Mouse (Mus musculus) embryonic facial prominence, embryonic 12.5 days (tissue): ENCODE results near the gene Asb10. TPM values are rescaled to one million over a fixed set of nuclear protein-coding genes. Genes with fewer than 3 reads are reported as not detected.

ENCODE experiments used
- ATAC-seq: fragments of 200-750 bp; cut with Nextera tagmentation; 2 replicates; pipeline ENCODE4 v1.8.0; 2017; ENCODE audit not compliant: insufficient number of reproducible peaks, insufficient read depth, low FRiP score, low TSS enrichment
- H3K27ac ChIP-seq: fragments of 300-500 bp; sonication (generic); 2 replicates; pipeline ENCODE4 v1.5.1; 2016; ENCODE audit warnings: mild to moderate bottlenecking
- H3K27me3 ChIP-seq: fragments of 300-500 bp; sonication (generic); 2 replicates; pipeline ENCODE4 v1.6.1; 2016; ENCODE audit warnings: mild to moderate bottlenecking, moderate library complexity
- H3K36me3 ChIP-seq: fragments of 300-500 bp; sonication (generic); 2 replicates; pipeline ENCODE4 v1.6.1; 2016; ENCODE audit warnings: mild to moderate bottlenecking
- H3K4me1 ChIP-seq: fragments of 300-500 bp; sonication (generic); 2 replicates; pipeline ENCODE4 v1.6.1; 2016
- H3K4me2 ChIP-seq: fragments of 300-500 bp; sonication (generic); replicated peaks from 2 replicates; pipeline ENCODE4 v1.6.1; 2016; ENCODE audit warnings: mild to moderate bottlenecking, moderate library complexity
- H3K4me3 ChIP-seq: fragments of 300-500 bp; sonication (generic); 2 replicates; pipeline ENCODE4 v1.5.1; 2016; ENCODE audit warnings: mild to moderate bottlenecking
- H3K9ac ChIP-seq: fragments of 300-500 bp; sonication (generic); 2 replicates; pipeline ENCODE4 v1.6.1; 2016; ENCODE audit warnings: mild to moderate bottlenecking, moderate library complexity
- H3K9me3 ChIP-seq: fragments of 300-500 bp; sonication (generic); 2 replicates; pipeline ENCODE4 v1.6.1; 2016; ENCODE audit warnings: mild to moderate bottlenecking, moderate library complexity
- WGBS: fragments of 180-500 bp; shearing (Covaris S2); methylation state at CpG from one replicate; pipeline ENCODE4 v1.1.7; 2016; 5-methylcytosine and 5-hydroxymethylcytosine counted together
- polyA plus RNA-seq: library from polyadenylated mRNA; unstranded; fragments of >200 nt; fragmentation: Nextera tagmentation; extraction: Ambion mirVana; gene quantifications from 2 replicates; pipeline ENCODE4 v1.2.1, GENCODE M21; 2016

Asb10 gene
- polyA plus RNA-seq, 1 experiment from 2014 or later, result 1.1 TPM

GRCm38 (mm10) chr5:24508406-24508805, 32.4 kb downstream of the Asb10 start:
- ATAC-seq, result no peak
- no peak overlapping the region for H3K27ac ChIP-seq
- H3K9ac ChIP-seq, result no peak overlapping the region
- peaks cover 12% of the 10 kb centered on the region for H3K4me1 ChIP-seq
- H3K4me2 ChIP-seq, result no peak overlapping the region
- H3K27me3 ChIP-seq, result peaks cover 28% of the 10 kb centered on the region
- no peak overlapping the region for H3K4me3 ChIP-seq
- 0 out of 2 replicates have a peak, but pooled peaks cover 2% of the 10 kb centered on the region for H3K9me3 ChIP-seq
- 91% methylated on average over 7 of the region's 7 CpGs for WGBS
- no peaks in the 10 kb centered on the region for H3K36me3 ChIP-seq

GRCm38 (mm10) chr5:24505513-24505912, 35.3 kb downstream of the Asb10 start:
- 44% methylated on average over 2 of the region's 2 CpGs for WGBS
- no peak overlapping the region for H3K9ac ChIP-seq
- peaks cover 12% of the 10 kb centered on the region for H3K4me1 ChIP-seq
- H3K27ac ChIP-seq, result no peak overlapping the region
- 0 out of 2 replicates have a peak, but pooled peaks cover 2% of the 10 kb centered on the region for H3K9me3 ChIP-seq
- H3K4me3 ChIP-seq, result no peak overlapping the region
- peaks cover 36% of the 10 kb centered on the region for H3K27me3 ChIP-seq
- peaks cover 24% of the 10 kb centered on the region for H3K36me3 ChIP-seq
- peak; percentile 31; the same call in 1 of the 2 replicates for ATAC-seq
- no peak overlapping the region for H3K4me2 ChIP-seq

- Histone ChIP-seq H3K4me2 (no peak overlapping the region), H3K9ac (no peak overlapping the region), H3K27me3 (peaks cover 36% of the 10 kb centered on the region), H3K4me1 (peaks cover 12% of the 10 kb centered on the region), H3K27ac (no peak overlapping the region), H3K4me3 (no peak overlapping the region), H3K9me3 (no peaks in the 10 kb centered on the region), H3K36me3 (peaks cover 49% of the 10 kb centered on the region)
- WGBS, result 66% methylated on average over 4 of the region's 4 CpGs
- ATAC-seq, result no peak
Observed at GRCm38 (mm10) chr5:24502786-24503185, 38.0 kb downstream of the Asb10 start.

GRCm38 (mm10) chr5:24500851-24501250, 39.9 kb downstream of the Asb10 start:
- H3K9ac ChIP-seq, result no peak overlapping the region
- H3K27me3 ChIP-seq, result peaks cover 31% of the 10 kb centered on the region
- H3K36me3 ChIP-seq, result peaks cover 64% of the 10 kb centered on the region
- H3K4me1 ChIP-seq, result peaks cover 18% of the 10 kb centered on the region
- no peak overlapping the region for H3K4me2 ChIP-seq
- no peak overlapping the region for H3K27ac ChIP-seq
- WGBS, result 81% methylated on average over 11 of the region's 11 CpGs
- ATAC-seq, result no peak
- no peak overlapping the region for H3K4me3 ChIP-seq
- no peaks in the 10 kb centered on the region for H3K9me3 ChIP-seq

- H3K9ac ChIP-seq, result no peak overlapping the region
- H3K27ac ChIP-seq, result no peak overlapping the region
- no peaks in the 10 kb centered on the region for H3K9me3 ChIP-seq
- no peak overlapping the region for H3K4me3 ChIP-seq
- ATAC-seq, result no peak
- WGBS, result 73% methylated on average over 10 of the region's 10 CpGs
- H3K27me3 ChIP-seq, result peaks cover 13% of the 10 kb centered on the region
- H3K4me2 ChIP-seq, result no peak overlapping the region
- H3K36me3 ChIP-seq, result peaks cover 80% of the 10 kb centered on the region
- H3K4me1 ChIP-seq, result peaks cover 9% of the 10 kb centered on the region; the same call in 1 of the 2 replicates
Observed at GRCm38 (mm10) chr5:24499113-24499512, 41.7 kb downstream of the Asb10 start.

- H3K4me1 ChIP-seq, result peaks cover 7% of the 10 kb centered on the region; the same call in 1 of the 2 replicates
- no peak overlapping the region for H3K27ac ChIP-seq
- no peak for ATAC-seq
- no peaks in the 10 kb centered on the region for H3K9me3 ChIP-seq
- H3K4me2 ChIP-seq, result no peak overlapping the region
- H3K4me3 ChIP-seq, result no peak overlapping the region
- peaks cover 7% of the 10 kb centered on the region; the same call in 1 of the 2 replicates for H3K27me3 ChIP-seq
- WGBS, result 47% methylated on average over 12 of the region's 12 CpGs
- H3K9ac ChIP-seq, result no peak overlapping the region
- peaks cover 92% of the 10 kb centered on the region for H3K36me3 ChIP-seq
Observed at GRCm38 (mm10) chr5:24497526-24497925, 43.3 kb downstream of the Asb10 start.

- Histone ChIP-seq H3K9ac (no peak overlapping the region; the same call in 1 of the 2 replicates), H3K4me1 (peaks cover 7% of the 10 kb centered on the region; the same call in 1 of the 2 replicates), H3K9me3 (no peaks in the 10 kb centered on the region), H3K27ac (no peak overlapping the region), H3K27me3 (0 out of 2 replicates have a peak, but pooled peaks cover 2% of the 10 kb centered on the region), H3K36me3 (peaks cover 93% of the 10 kb centered on the region), H3K4me2 (no peak overlapping the region), H3K4me3 (no peak overlapping the region)
- WGBS, result 39% methylated on average over 6 of the region's 6 CpGs
- no peak for ATAC-seq
Observed at GRCm38 (mm10) chr5:24496756-24497155, 44.0 kb downstream of the Asb10 start.

GRCm38 (mm10) chr5:24495019-24495418, 45.8 kb downstream of the Asb10 start:
- peaks cover 93% of the 10 kb centered on the region for H3K36me3 ChIP-seq
- H3K4me2 ChIP-seq, result no peak overlapping the region
- no peak overlapping the region for H3K9ac ChIP-seq
- no peak overlapping the region for H3K27ac ChIP-seq
- no peaks in the 10 kb centered on the region for H3K9me3 ChIP-seq
- no peak for ATAC-seq
- no peaks in the 10 kb centered on the region for H3K27me3 ChIP-seq
- H3K4me3 ChIP-seq, result no peak overlapping the region
- WGBS, result 84% methylated on average over 15 of the region's 15 CpGs
- H3K4me1 ChIP-seq, result peaks cover 7% of the 10 kb centered on the region; the same call in 1 of the 2 replicates

- WGBS, result 87% methylated on average over 16 of the region's 16 CpGs
- ATAC-seq, result no peak
- H3K9me3 ChIP-seq, result no peaks in the 10 kb centered on the region
- no peak overlapping the region for H3K27ac ChIP-seq
- H3K4me2 ChIP-seq, result no peak overlapping the region
- H3K9ac ChIP-seq, result no peak overlapping the region
- H3K4me1 ChIP-seq, result peaks cover 7% of the 10 kb centered on the region; the same call in 1 of the 2 replicates
- no peaks in the 10 kb centered on the region for H3K27me3 ChIP-seq
- peaks cover 95% of the 10 kb centered on the region for H3K36me3 ChIP-seq
- H3K4me3 ChIP-seq, result no peak overlapping the region
Observed at GRCm38 (mm10) chr5:24492546-24493285, 48.1 kb downstream of the Asb10 start.

- ATAC-seq, result no peak
- peaks cover 6% of the 10 kb centered on the region for H3K4me1 ChIP-seq
- H3K27me3 ChIP-seq, result no peaks in the 10 kb centered on the region
- no peak overlapping the region for H3K27ac ChIP-seq
- no peak overlapping the region for H3K9ac ChIP-seq
- no peaks in the 10 kb centered on the region for H3K9me3 ChIP-seq
- H3K4me2 ChIP-seq, result no peak overlapping the region
- 75% methylated on average over 14 of the region's 14 CpGs for WGBS
- H3K4me3 ChIP-seq, result no peak overlapping the region
- peaks cover 92% of the 10 kb centered on the region for H3K36me3 ChIP-seq
Observed at GRCm38 (mm10) chr5:24490413-24490920, 50.3 kb downstream of the Asb10 start.

GRCm38 (mm10) chr5:24486738-24487137, 54.0 kb downstream of the Asb10 start:
- ATAC-seq, result no peak

GRCm38 (mm10) chr5:24486097-24486496, 54.7 kb downstream of the Asb10 start:
- peaks cover 76% of the 10 kb centered on the region for H3K36me3 ChIP-seq
- H3K4me2 ChIP-seq, result no peak overlapping the region
- H3K4me1 ChIP-seq, result peaks cover 33% of the 10 kb centered on the region
- no peak overlapping the region for H3K9ac ChIP-seq
- H3K4me3 ChIP-seq, result no peak overlapping the region
- no peak for ATAC-seq
- 2% methylated on average over 8 of the region's 8 CpGs for WGBS
- H3K27ac ChIP-seq, result no peak overlapping the region
- H3K9me3 ChIP-seq, result no peaks in the 10 kb centered on the region
- 0 out of 2 replicates have a peak, but pooled peaks cover 8% of the 10 kb centered on the region for H3K27me3 ChIP-seq

More at GRCm38 (mm10) chr5:24486738-24487137, 54.0 kb downstream of the Asb10 start:
- 86% methylated on average over 5 of the region's 5 CpGs for WGBS
- Histone ChIP-seq H3K4me3 (no peak overlapping the region), H3K27ac (no peak overlapping the region), H3K4me2 (no peak overlapping the region), H3K36me3 (peaks cover 78% of the 10 kb centered on the region), H3K9ac (no peak overlapping the region), H3K27me3 (0 out of 2 replicates have a peak, but pooled peaks cover 8% of the 10 kb centered on the region), H3K9me3 (no peaks in the 10 kb centered on the region), H3K4me1 (peaks cover 29% of the 10 kb centered on the region)
